Mouse (Mus musculus): ENCODE results near the gene Zfp280b.
"Not testable (repeated sequence)": the region's sequence is repeated elsewhere in the genome, so short reads cannot be mapped to it uniquely, and the experiment has no call there.

Zfp280b gene

GRCm38 (mm10) chr10:76030496-76030895 lies 2.0 kb upstream of the Zfp280b start:
- in situ Hi-C loops (cut with MboI, MseI): no loop called here

DNA sequence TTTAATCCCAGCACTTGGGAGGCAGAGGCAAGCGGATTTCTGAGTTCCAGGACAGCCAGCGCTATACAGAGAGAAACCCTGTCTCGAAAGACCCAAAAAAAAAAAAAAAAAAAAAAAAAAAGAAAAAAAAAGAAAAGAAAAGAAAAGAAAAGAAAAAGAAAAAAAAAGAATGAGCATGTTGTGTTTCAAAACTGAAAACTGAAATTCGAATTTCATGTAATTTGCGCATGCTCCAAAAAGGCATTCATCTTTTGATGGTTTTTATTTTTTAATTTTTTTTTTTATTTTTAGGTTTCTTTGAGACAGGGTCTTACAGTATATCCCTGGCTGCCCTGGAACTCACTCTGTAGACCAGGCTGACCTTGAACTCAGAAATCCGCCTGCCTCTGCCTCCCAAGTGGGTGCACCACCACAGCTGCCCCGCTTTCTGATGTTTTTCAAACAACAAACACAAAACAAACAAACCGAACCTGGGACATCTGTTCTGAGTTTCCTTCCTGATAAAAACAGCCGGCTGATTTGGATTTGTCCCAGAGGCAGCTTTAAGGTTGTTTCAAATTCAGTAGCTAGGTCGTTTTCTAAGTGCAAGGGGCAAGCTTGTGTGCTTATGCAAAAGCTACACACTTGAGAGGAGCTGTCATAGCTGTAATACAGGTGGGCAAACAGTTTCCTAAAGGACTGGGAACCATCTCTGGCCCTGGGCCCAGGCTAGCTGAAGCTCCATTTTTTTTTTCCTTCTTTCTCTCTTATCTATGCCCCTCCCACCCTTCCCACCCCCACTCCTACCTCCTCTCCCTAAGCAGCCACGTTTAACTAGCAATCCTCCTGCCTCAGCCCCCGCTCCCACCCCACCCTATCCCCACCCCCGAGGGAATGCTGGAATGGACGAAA lies 694 bp upstream of the Zfp280b start:
- in situ Hi-C loops (cut with MboI, MseI): no loop called here

GRCm38 (mm10) chr10:76033119-76033455 lies 637 bp downstream of the Zfp280b start:
- in situ Hi-C loops (cut with MboI, MseI): no loop called here

GRCm38 (mm10) chr10:76034001-76034600 lies 1.7 kb downstream of the Zfp280b start:
- in situ Hi-C loops (cut with MboI, MseI): no loop called here

GRCm38 (mm10) chr10:76035277-76035676 lies 2.8 kb downstream of the Zfp280b start:
- in situ Hi-C loops (cut with MboI, MseI): no loop called here

DNA sequence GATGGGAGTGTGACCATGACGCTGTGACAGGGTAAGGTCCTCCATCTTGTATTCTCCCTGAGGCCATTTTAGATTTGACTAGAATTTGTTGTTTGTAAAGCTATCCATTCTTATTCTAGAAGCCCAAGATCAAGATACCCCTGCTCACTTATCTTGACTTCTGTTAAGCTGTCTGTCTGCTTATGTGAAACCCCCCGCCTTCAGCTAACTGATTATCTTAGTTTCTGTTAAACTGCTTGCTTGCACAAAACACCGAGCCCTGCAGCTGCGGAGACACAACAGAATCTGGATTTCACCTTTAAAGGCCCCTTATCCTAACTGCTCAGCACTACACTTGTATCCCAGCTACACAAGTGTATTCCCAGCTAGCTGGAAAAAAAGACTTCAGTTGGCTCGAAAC lies 4.5 kb downstream of the Zfp280b start:
- in situ Hi-C loops (cut with MboI, MseI): no loop called here

DNA sequence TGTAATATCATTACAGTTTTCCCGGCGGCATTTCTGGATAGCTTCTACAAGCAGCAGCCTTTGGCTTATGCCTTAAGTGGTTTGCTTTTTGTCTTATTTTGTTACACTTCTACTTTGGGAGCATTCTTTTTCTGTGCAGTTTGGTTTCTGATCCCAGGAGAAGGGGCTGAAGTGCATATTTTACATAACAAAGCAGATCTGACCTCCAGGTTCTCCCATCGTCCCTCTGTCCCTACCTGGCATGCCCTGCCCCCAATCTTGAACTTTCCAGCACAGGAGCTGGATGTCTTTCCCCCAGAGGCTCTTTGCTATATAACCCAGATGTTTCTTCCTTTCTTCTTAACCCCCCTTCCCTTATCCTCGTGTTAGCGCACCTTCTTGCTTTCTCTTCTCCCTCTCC lies 12.9 kb downstream of the Zfp280b start:
- in situ Hi-C loops (cut with MboI, MseI): no loop called here

DNA sequence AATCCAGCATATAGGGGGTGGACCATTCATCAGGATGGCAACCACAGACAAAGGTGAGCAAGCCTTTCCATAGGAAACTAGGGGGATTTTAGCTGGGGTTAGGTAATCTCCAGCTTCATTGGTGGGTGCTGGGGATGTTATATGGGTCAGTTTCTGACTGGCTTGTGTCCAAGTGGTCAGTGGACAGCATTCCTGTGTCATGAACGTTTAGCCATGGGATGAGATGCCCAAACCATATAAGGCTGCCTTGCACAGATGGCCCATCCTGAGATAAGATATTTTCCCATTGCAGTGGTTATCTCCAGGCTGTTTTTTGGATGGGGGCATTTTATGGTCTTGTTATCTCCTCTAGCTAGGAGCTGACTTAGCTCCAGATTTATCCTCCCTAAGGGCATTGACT lies 14.3 kb downstream of the Zfp280b start:
- in situ Hi-C loops (cut with MboI, MseI): no loop called here

DNA sequence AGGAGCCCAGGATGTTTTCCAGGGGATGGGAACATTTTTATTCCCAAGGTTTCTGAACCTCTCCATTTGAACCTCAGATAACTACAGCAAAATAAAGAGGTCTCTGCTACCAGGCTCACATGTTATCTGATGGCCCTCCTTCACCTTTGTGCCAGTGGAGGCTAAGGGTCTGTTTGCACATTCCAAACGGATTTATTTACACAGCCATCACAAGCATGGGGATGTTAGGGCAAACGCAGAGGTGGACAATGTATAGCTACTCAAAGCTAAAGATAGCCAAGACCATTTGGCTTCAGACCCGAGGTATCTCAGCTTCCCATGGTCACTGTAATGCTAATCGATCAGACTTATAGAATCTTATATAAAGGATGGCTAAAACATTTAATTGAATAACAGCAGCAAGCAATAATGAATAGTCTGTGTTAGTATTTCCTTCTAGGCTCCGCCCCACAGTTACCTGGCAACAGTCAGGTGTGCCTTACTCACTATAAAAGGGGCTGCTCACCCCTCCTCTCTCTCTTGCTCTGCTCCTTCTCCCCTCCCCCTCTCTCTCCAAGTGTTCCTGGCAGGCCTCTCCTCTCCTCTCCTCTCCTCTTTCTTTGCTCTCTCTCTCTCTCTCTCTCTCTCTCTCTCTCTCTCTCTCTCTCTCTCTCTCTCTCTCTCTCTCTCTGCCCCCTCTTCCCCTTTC lies 14.9 kb downstream of the Zfp280b start:
- in situ Hi-C loops (cut with MboI, MseI): no loop called here

- in situ Hi-C loops (cut with MboI, MseI): no loop called here
Observed at GRCm38 (mm10) chr10:76048967-76049366, 16.5 kb downstream of the Zfp280b start.

- in situ Hi-C loops (cut with MboI, MseI): no loop called here
Observed at GRCm38 (mm10) chr10:76051860-76052259, 19.4 kb downstream of the Zfp280b start.

DNA sequence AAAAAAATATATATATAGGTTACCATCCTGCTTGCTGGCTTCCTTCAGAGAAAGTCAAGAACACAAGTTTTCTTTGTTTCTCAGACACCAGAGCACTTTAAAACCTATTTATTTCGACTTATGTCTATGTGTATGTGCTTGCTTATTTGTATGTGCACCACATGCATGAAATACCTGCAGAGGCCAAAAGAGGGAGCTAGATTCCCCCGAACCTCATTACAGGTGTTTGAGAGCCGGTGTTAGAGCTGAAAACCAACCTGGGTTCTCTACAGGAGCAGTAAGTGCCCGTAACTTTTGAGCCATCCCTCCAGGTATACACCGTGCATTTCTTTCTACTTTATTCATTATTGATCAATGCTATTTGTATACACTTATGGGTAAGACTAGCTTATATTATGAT lies 30.0 kb downstream of the Zfp280b start:
- in situ Hi-C loops (cut with MboI, MseI): no loop called here

DNA sequence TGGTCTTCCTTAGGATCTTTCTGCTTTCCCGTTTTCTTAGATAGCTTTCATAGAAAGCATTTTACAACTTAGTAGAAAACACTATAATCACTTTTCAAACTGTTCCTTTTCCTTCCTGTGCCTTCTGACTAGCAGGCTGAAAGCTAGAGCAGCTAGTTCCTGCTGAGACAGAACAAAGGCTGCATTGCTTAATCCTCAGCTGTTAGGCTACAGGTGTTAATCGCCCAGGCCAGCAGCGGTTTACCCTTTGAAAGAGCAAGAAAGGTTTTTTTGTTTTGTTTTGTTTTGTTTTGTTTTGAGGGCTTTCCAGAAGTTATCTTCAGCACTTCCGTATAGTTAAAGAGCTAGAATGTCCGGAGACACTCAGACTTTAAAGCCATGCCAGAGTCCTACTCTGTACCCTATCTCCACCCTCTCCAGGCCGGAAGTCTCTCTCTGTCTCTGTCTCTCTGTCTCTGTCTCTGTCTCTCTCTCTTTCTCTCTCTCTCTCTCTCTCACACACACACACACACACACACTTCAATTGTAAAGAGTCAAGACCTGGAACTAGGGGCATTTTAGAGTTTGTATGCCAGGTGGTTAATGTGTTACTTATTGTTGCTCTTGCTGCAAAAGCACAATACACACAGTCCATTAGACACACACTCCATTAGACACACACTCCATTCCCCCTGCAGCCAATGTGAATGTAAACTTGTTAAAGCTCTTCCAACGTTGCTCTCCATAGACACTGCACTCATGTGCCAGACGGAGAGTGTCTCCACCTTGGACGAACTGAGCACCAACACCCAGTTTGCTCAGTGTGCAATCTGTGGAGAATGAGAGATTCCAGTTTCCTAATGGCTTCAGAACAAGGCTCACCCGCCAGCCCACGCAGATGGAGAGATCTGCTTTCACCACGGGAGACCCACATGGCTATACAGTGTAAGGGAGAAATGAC lies 35.5 kb downstream of the Zfp280b start:
- in situ Hi-C loops (cut with MboI, MseI): no loop called here

DNA sequence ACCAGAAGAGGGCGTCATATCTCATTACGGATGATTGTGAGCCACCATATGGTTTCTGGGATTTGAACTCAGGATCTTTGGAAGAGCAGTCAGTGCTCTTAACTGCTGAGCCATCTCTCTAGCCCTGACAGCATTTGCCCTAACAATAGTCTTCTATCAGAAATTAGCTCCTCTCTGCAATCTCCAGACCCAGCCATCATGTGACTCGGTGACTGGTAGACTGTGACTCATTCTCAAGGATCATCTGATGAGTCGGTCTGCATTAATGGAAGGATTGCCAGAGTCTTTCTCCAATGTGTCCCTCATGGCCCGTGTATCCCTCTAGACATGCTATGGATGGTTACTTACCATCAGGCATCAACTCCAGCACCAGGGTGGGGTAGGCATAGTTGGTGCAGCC lies 39.6 kb downstream of the Zfp280b start:
- in situ Hi-C loops (cut with MboI, MseI): not testable (repeated sequence)

- in situ Hi-C loops (cut with MboI, MseI): not testable (repeated sequence)
Observed at GRCm38 (mm10) chr10:76077008-76077407, 44.6 kb downstream of the Zfp280b start.
